Mouse (Mus musculus) E14TG2a.4 (cell line): Measurements from ENCODE around the gene Auts2.

Source experiments
- H3K27me3 ChIP-seq: 2 replicates; pipeline ENCODE4 v1.6.1; 2014; ENCODE audit warnings: low read length, control low read depth; ENCODE audit not compliant: insufficient read depth
- H3K36me3 ChIP-seq: 2 replicates; pipeline ENCODE4 v1.6.1; 2014; ENCODE audit warnings: low read length, control low read depth; ENCODE audit not compliant: insufficient read depth
- H3K4me1 ChIP-seq: replicated peaks from 2 replicates; pipeline ENCODE4 v1.6.1; 2014; ENCODE audit warnings: low read depth, low read length, control low read depth
- H3K4me3 ChIP-seq: replicated peaks from 2 replicates; pipeline ENCODE4 v1.5.1; 2014; ENCODE audit warnings: mild to moderate bottlenecking, low read length
- H3K9me3 ChIP-seq: 2 replicates; pipeline ENCODE4 v1.6.1; 2014; ENCODE audit warnings: low read length, control low read depth
- CTCF ChIP-seq: conservative IDR thresholded peaks from 2 replicates; pipeline ENCODE4 v1.5.1; 2014; ENCODE audit warnings: low read length
- NANOG ChIP-seq: IDR thresholded peaks from 2 replicates; pipeline ENCODE4 v1.6.1; 2014; ENCODE audit warnings: borderline replicate concordance, low read length, mixed read lengths
- POU5F1 ChIP-seq: IDR thresholded peaks from 2 replicates; pipeline ENCODE4 v1.6.1; 2014; ENCODE audit warnings: low read length, borderline replicate concordance

The Auts2 gene

DNA sequence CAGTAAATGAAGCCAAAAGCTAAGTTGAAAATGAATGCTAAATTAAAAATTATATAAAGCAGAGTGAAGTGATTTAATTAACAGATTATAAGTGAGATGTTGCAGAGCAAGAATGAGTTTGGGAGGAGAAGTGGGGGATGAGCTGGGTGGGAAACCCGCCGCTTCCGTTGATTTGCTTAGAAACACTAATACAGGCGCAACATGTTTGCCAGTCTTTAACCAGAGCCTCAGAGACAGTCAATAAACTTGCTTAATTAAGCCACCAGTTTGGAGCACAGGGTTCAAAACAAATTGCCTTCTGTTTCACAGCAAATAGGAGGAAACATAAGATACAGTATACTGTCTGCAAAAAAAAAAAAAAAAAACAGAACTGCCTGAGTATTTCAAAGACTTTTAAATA lies 579.6 kb downstream of the Auts2 start:
- H3K36me3 ChIP-seq: no peaks in the 10 kb centered on the region
- TF ChIP-seq NANOG: no peak
- peaks cover 4% of the 10 kb centered on the region; the same call in 1 of the 2 replicates for H3K4me1 ChIP-seq
- H3K4me3 ChIP-seq: no peak overlapping the region
- no peaks in the 10 kb centered on the region for H3K27me3 ChIP-seq
- H3K9me3 ChIP-seq: peaks cover under 1% of the 10 kb centered on the region; the same call in 1 of the 2 replicates

DNA sequence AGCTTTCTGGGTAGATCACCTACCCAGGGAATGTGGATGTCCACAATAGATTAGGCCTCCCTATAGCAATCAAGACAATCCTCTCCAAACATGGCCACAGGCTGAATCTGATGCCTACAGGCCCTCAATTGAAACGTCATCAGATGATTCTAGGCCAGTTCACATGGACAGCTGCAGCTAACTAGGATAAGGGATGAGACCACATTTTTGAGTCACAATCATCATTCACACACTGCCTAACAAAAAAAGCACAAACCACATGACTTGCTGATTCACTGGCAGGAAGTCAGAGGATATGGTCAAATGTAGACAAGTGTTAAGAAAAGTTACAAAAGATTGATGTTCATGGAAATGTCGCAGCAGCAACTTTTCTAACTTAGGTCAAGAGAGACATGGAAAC lies 581.3 kb downstream of the Auts2 start:
- Histone ChIP-seq H3K4me1 (peaks cover 4% of the 10 kb centered on the region; the same call in 1 of the 2 replicates), H3K36me3 (no peaks in the 10 kb centered on the region)
- TF ChIP-seq POU5F1: no peak
- TF ChIP-seq CTCF: no peak
- no peak for TF ChIP-seq NANOG

DNA sequence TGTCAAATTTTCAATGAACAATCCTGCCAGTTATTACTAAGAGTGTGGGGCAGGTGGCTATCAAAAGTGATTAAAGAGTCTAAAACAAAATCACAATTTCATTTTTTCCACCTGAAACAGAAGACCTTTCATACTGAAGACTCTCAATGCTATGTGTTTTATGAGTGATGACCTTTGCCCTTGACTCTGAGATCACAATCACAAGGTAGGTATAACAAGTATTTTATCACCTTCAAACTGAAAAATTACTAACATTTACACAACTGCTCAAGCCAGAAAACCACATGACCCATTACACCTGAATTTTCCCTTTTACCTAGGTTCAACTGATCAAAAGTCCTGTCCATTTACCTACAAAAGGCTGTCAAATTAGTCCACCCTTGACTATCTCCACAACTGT lies 582.7 kb downstream of the Auts2 start:
- Histone ChIP-seq H3K4me3 (no peak overlapping the region), H3K4me1 (no peaks in the 10 kb centered on the region), H3K36me3 (no peaks in the 10 kb centered on the region), H3K9me3 (peaks cover 2% of the 10 kb centered on the region; the same call in 1 of the 2 replicates), H3K27me3 (no peaks in the 10 kb centered on the region)
- no peak for TF ChIP-seq CTCF
- no peak for TF ChIP-seq NANOG
- TF ChIP-seq POU5F1: no peak

More for the DNA sequence above, 581.3 kb downstream of the Auts2 start:
- Histone ChIP-seq H3K9me3 (peaks cover 2% of the 10 kb centered on the region; the same call in 1 of the 2 replicates), H3K4me3 (no peak overlapping the region), H3K27me3 (no peaks in the 10 kb centered on the region)

DNA sequence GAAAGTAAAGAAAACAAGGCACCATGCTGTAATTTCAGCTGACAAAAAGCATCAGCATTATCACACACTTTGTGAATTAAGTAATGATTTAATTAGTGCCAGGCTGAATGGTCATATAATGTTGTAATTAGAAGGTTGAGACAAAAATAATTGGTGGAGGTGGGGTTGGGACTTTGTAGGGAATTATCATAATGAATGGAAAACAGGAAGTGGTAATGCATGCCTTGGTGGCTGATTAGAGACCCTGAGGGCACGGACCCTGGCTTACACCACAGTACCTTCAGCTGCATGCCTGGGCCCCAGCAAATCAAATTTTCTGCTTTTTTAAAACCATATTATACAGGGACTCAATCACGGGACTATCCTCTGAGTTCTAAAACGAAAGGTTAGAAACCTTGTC lies 586.1 kb downstream of the Auts2 start:
- Histone ChIP-seq H3K4me3 (no peak overlapping the region), H3K4me1 (no peaks in the 10 kb centered on the region), H3K27me3 (no peaks in the 10 kb centered on the region), H3K9me3 (peaks cover 2% of the 10 kb centered on the region; the same call in 1 of the 2 replicates), H3K36me3 (no peaks in the 10 kb centered on the region)
- TF ChIP-seq NANOG: no peak
- no peak for TF ChIP-seq POU5F1
- TF ChIP-seq CTCF: no peak

DNA sequence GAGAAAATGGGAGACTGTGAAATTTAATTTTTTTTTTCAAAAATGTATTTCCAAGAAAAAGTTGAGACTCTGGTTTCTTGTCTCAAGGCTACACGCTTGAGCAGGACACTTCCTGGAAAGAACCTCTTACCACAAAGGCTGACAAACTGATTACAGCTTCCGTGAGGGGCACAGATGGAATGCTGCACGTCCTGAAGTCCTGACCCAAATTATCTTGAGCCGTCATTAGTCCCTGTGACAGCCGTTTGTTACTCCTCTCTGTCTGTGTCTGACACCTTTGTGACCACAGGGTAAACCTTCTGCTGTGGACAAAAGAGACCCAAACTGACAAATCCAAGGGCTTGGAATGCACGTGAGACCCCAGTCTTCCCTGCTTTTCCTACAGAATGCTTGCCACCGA lies 587.1 kb downstream of the Auts2 start:
- H3K9me3 ChIP-seq: peaks cover 2% of the 10 kb centered on the region; the same call in 1 of the 2 replicates
- no peak overlapping the region for H3K4me3 ChIP-seq
- no peaks in the 10 kb centered on the region for H3K4me1 ChIP-seq
- H3K27me3 ChIP-seq: no peaks in the 10 kb centered on the region
- TF ChIP-seq NANOG: no peak
- TF ChIP-seq POU5F1: no peak
- no peak for TF ChIP-seq CTCF
- no peaks in the 10 kb centered on the region for H3K36me3 ChIP-seq

DNA sequence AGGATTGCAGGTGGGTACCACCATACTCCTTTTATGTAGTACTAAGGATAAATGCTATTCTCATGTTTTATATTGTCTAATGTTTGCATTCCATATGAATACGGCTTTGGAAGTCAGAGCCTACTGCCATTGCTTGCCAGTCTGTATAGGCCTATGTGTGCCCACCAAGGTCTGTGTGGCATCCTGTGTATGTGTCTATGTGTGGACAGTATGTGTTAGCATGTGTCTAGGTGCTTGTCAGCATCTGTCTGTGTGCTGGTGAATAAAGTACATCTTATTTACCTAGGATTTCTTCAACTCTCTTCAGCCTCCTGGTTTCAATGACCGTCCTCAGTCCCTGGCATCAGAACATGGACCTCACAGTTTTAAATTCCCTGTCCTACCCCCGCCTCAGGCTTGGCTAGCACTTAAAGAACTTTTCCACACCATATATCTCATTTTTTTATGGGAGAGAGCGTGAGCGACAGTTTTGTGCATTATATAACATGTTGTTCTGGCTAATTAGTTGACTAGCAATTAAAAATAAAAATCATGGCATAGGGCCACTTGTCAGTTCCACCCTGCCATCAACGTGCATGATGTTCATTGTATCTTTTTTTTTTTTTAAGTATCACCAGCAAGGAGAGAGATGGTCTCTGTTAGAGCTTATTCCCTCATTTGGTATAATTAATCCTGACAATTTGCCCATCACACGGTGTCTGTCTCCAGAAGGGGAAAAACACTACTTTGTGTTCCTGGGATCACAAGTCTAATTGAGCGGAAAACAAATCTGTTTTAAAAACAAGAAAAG lies 587.7 kb downstream of the Auts2 start:
- Histone ChIP-seq H3K36me3 (no peaks in the 10 kb centered on the region), H3K4me1 (no peaks in the 10 kb centered on the region), H3K9me3 (peaks cover 2% of the 10 kb centered on the region; the same call in 1 of the 2 replicates), H3K4me3 (no peak overlapping the region), H3K27me3 (no peaks in the 10 kb centered on the region)
- no peak for TF ChIP-seq POU5F1
- no peak for TF ChIP-seq NANOG
- no peak for TF ChIP-seq CTCF

DNA sequence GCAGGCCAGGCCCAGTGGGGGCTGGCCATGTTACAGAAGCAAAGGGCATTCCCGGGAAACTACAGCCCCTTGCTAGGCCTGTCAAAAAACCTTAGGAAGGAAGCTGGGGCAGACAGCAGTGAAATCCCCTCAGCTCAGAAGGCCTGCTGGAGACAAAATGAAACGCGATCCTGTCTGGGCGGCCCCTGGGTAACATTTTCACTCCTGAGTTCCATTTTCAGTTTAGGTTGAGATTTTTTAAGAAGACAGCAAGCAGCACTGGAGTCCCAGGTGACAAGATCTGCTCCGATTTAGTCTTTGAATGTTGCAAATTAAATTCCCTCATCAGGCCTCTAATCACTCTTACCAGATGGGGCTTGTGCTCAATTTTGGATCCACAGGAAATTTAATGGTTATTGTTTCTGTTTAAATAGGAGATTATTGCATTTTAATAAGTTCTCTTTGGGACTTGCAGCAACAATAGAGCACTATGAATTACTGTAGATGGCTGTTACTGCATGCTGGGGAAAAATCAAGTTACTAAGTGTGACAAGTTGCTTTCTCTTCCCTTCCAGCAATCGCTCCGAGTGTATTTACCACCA lies 594.5 kb downstream of the Auts2 start:
- H3K4me3 ChIP-seq: no peak overlapping the region
- H3K27me3 ChIP-seq: no peaks in the 10 kb centered on the region
- no peaks in the 10 kb centered on the region for H3K36me3 ChIP-seq
- TF ChIP-seq POU5F1: no peak
- TF ChIP-seq NANOG: no peak
- no peak for TF ChIP-seq CTCF
- peaks cover 9% of the 10 kb centered on the region for H3K4me1 ChIP-seq
- no peaks in the 10 kb centered on the region for H3K9me3 ChIP-seq

DNA sequence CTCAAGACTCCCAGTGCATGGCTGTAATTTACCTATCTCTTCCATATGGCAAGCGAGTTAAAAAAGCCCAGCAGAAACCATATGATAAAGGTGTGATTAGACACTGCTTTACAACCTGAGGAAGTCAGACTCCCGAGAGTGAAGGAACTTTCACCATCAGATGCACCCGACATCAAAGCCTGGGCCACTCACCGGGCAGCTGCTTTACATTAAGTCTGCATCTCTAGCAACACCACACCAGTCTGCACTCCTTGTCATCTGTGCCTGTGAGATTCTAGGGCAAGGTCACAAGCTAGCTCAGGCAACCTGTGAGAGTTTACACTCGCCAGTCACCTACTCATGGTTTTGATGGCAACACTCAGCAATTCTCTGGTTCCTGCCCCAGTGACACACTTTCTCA lies 596.3 kb downstream of the Auts2 start:
- no peaks in the 10 kb centered on the region for H3K27me3 ChIP-seq
- TF ChIP-seq NANOG: no peak
- no peak for TF ChIP-seq CTCF
- TF ChIP-seq POU5F1: no peak
- no peaks in the 10 kb centered on the region for H3K36me3 ChIP-seq
- H3K4me3 ChIP-seq: no peak overlapping the region
- peaks cover 9% of the 10 kb centered on the region for H3K4me1 ChIP-seq
- H3K9me3 ChIP-seq: no peaks in the 10 kb centered on the region

DNA sequence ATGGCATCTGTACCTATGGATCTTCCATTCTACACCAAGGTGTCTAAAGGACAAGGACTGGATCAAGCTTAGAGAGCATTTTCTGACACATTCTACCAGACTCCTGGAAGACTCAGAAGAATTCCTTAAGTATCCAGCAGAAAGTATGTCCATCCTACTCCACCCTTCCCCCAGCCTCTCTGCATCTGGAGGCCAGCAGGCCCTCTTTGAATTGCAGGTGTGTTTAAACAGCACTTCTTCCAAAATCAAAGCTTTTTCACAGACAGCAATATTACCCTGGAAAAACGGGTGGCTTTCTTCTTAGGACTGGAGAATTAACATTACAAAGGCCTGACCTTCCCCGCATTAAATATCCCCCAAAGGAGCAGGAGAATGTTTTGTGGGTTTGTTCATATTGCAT lies 598.4 kb downstream of the Auts2 start:
- TF ChIP-seq NANOG: no peak
- no peak for TF ChIP-seq POU5F1
- no peak for TF ChIP-seq CTCF
- H3K36me3 ChIP-seq: no peaks in the 10 kb centered on the region
- H3K27me3 ChIP-seq: no peaks in the 10 kb centered on the region
- no peak overlapping the region for H3K4me3 ChIP-seq
- no peaks in the 10 kb centered on the region for H3K9me3 ChIP-seq
- H3K4me1 ChIP-seq: peaks cover 9% of the 10 kb centered on the region
